Mouse (Mus musculus): Measurements from ENCODE around the gene Gosr1. TPM values are rescaled to one million over a fixed set of nuclear protein-coding genes. Genes with fewer than 3 reads are reported as not detected.

The Gosr1 gene
- polyA plus RNA-seq (2012; rRNA removed) = 13.6 and 16.6 TPM in 2 replicates

GRCm38 (mm10) chr11:76763053-76763740 lies at the start of gene Gosr1:
Gosr1 (minus strand) TSS chr11:76763579.

DNA sequence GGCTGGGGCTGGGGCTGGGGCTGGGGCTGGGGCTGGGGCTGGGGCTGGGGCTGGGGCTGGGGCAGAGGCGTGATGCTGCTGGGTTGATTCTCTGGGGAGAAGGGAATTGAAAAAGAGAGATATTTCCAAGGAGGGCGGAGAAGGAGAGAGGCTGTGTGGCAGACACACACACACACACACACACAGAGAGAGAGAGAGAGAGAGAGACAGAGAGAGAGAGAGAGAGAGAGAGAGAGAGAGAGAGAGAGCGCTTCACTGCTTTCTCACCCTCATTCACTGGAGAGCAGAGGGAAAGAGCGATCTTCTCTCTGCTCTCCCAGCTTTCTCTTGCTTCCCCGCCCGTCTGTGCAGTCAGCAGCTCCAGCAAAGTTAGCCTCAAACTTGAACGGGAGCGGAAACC lies 83.9 kb downstream of the Gosr1 start, which contains the start of gene Trarg1:
TSS of gene Trarg1 (plus strand) at position 301 of the 400 bp plus-strand sequence.

Other genes starting within 250 kb of the Gosr1 start
- 59.2 and 66.3 TPM in 2 replicates for gene Abr, start 141.3 kb downstream of the Gosr1 start, polyA plus RNA-seq (2012; rRNA removed)
- 0.26 TPM in 1 of 2 replicates, not detected in the other for gene Bhlha9, start 91.1 kb downstream of the Gosr1 start, polyA plus RNA-seq (2012; rRNA removed)
- gene Trarg1, start 83.8 kb downstream of the Gosr1 start, polyA plus RNA-seq (2012; rRNA removed) = 2.2 and 2.7 TPM in 2 replicates
- 40.9 and 56.5 TPM in 2 replicates for gene Cpd, start 83.4 kb upstream of the Gosr1 start, polyA plus RNA-seq (2012; rRNA removed)
- not detected in 2 replicates for gene Tmigd1, start 138.6 kb upstream of the Gosr1 start, polyA plus RNA-seq (2012; rRNA removed)
- gene Blmh, start 161.2 kb upstream of the Gosr1 start, polyA plus RNA-seq (2012; rRNA removed) = 12.5 and 16.4 TPM in 2 replicates
- 6.0 and 6.8 TPM in 2 replicates for gene Slc6a4, start 235.0 kb upstream of the Gosr1 start, polyA plus RNA-seq (2012; rRNA removed)